Mouse (Mus musculus): ENCODE measurements around the gene Gm20716.

Gm20716 gene

DNA sequence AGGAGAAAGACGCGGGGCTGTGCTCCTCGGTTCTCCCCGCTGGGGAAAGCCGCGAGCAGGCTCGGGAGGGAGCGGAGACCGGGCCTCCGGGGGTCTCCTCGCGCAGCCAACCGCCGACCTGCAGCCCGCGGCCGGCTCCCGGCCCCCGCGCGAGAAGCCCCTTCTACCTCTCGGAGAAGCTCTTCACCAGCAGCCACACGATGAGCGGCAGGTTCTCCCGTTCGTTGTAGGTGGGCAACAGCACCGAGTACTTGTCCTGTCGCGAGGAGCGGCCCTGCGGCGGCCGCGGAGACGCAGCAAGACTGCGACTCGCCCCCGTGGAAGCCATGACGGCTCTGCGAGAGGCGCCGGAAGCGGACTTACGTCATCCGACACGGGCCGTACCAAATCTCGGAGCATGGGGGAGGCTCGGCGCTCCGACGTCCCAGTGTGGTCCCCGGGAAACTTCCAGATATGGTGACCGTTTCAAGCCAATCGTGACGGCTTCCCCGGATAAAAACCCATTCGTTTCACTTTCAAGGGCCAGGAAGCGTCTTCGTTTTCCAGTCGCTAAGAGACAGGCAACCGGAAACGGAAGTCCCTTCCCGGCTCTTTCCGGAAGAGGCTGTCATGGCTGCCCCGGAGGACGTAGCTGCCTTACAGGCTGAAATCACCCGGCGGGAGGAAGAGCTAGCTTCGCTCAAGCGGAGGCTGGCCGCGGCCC is at the start of gene Gm20716, which contains the start of the genes Dpm1 and Mocs3:
Gene Gm20716 (minus strand): TSS at position 339 of the 703 bp plus-strand sequence.
Gene Dpm1 (minus strand): TSS at position 566 of the 703 bp plus-strand sequence.
Gene Mocs3 (plus strand): TSS at position 597 of the 703 bp plus-strand sequence.
- peak; percentile 95 for DNase-seq

DNA sequence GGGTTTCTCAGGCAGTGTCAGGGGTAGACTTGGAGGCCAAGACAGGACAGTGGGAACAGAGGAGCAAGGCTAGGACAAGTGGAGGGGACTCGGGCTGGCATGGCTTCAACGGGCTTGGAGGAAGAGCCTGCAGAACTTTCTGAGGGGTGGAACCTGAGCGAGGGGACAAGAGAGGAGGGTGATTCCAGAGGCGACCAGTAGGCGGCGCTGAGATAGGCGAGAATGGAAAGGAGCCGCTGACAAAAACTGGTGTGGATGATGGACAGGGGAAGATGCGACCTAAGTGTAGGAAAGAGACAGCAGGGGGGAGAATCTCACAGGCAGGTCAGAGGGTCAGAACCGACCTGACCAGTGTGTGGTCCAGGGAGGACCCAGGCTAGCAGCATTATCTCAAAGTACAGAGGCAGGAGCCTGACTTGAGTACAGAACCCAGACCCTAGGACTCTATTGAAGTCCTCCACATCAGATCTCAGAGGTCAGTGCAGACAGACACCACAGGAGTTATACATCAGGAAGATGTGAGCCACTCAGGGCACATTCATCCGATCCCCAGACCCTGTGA is 44.3 kb upstream of the Gm20716 start:
- DNase-seq = peak; percentile 77

DNA sequence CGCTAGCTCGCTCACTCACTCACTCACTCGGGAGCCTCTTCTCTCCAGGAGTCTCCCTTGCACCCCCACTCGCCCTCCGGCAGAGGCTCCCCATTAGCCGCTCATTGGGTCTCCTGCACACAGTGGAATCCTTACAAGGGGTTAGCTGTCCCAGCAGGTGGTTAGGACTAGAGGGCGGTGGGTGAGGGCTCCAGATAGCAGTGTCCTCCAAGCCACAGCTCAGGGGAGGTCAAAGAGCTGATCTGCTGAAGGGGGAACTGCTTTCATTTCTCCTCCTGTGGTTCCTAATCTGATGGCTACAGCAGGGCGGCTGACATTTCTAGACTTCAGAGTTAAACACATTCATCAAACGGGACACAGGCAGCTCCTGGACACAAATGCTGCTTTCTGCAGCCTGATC is 43.2 kb upstream of the Gm20716 start:
- DNase-seq = peak; percentile 24

DNA sequence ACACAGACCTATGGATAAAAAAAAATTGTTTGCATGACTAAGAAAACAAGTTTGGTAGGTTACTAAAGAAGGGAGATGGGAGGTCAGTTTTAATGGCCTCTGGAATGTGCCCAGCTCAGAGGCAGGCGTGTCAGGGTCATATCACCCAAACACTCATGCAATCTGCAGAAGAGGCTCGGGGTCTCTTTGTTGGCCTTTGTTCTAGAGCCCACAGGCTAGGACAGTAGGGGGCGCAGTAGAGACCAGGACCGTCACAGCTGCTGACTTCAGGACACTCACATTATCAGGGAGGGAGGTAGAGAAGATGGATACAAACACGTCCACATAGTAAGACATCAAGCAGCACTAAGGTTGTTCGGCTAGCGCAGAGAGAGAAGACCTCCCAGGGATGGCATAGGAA is 37.9 kb upstream of the Gm20716 start:
- DNase-seq = peak; percentile 52

DNA sequence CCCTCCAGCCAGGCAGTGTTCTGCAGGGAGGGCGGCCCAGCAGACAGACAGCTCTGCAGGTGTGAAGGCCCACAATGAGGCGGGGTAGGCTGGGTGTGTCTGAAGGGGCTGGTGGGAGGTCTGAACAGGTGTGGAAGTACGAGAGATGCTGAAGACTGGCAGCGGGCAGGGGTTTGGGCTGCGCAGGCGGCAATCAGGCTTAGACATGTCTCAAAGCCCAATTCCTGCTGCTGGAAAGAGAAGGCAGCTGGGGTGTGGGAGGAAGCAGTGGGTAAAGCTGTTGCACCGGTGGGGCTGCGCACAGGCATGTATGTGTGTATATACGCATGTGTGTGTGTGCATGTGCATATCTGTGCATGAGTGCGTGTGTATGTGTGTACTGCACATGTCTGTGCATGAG is 30.7 kb upstream of the Gm20716 start:
- no peak for DNase-seq

DNA sequence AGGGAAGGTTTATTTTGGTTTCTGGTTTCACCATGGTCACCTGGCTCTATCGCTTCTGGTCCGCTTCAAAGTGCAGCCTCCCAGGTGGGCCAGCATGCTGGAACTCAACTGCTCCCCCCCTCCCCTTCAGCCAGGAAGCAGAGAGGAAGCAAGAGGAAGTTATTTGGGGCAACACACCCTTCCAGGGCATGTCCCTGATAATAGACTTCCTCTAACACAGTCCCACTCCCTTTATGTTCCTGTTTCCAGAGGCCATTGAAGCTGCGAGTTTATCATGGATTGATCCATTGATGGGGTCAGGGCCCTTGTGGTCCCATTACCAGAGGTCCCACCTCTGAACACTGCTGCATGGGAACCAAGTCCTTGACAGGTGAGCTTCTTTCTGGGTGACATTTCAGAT is 30.0 kb upstream of the Gm20716 start:
- DNase-seq = no peak

DNA sequence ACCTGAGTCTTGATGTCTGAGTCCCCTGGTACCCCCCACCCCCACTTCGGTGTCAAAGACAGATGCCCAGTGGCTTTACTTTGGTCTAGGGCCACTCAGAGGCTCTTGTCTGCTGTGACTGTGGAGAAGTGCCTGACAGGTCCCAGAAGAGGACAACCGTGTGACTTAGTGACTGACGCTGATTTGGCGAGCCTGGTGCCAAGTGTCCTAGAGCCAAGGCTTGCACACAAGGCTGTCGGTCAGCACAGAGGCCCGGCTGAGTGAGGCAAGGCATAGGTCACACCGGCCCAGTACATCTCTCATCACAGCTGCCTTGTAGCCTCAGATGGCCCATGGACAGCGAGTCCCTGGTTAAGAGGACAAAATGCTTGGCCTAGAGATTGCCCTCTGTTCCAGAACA is 28.9 kb upstream of the Gm20716 start:
- DNase-seq = no peak

DNA sequence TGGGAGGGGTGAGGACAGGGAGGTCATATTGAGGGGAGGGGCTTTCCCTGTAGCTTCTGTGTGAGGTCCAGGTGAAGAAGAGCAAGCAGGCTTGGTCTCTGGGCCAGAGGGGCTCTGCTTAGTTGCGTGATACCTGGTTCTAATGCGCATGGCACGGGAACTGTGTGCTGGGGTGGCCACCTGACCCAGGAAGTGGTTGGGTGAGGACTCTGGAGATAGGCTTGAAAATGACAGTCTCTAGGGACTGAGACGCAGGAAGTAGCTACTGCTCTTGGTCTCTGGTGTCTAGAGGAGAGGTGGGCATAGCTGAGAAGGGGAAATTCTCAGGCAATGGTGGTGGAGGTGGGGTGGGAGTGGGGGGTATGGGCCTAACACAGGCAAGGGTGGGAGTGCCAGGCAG is 27.0 kb upstream of the Gm20716 start:
- no peak for DNase-seq

DNA sequence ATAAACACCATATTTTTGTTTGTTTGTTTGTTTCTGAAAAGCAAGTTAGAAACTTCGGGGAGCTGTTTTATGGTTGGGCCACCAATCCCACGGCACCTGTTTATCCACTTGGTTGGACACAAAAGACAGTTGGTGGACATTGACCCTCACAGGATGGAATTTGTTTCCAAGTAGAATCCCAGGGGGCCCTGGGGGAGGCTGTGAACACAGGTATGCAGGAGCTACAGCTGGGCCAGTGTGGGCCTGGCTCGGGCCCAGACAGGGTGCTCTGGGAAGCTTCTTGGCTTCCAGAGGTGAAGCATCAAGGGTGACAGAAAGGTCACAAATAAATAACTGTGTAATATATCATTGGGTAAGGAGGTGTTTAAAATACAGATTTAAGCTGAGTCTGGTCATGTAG is 26.3 kb upstream of the Gm20716 start:
- DNase-seq = no peak

DNA sequence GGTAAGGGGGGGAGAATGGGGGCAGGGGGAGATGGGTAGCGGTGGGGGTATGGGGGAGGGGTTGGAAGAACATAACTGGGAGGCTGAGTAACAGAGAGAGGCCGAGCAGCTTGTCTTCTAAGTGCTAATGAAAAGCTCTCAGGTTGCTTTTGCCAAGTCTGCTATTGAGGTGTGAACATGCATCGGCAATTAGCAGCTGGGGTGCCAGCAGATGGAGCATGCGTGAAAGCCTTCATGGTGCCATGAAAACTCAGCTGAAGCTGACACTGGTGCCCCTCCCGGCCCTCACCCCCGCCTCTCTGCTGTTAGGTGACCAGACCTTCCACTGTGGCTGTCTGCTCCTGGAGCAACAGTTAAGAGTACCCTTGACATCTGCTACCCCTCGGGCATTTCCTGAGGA is 23.7 kb upstream of the Gm20716 start:
- DNase-seq = no peak

DNA sequence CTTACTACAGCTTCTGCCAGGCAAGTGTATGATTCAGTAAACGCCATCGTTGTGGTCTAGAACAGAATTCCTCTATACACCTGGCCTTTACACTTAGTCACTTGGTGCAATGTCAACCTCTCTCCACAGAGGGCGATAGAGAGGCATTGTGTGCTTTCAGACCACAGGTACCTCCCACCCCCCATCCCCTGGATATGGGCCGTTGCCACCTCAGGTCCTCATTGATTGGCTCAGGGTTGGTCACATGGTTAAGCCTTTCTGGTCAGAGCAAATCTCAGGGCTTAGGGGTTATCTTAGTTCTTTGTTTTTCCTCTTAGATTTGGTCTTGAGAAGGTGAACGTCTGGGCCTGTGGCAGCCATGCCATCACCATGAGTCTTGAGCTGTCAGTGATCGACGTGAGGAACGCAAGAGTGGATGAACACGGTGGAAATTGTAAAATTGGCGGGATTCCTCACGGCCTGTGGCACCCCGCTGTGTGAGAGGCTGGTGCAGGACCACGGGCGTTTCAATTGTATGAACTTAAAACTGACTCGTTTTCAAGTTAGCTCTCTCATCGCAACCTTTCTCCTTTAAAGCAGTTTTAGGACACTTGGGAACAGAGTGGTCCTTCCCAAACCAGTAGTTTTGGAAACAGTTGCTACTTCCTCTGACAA is 22.6 kb upstream of the Gm20716 start:
- DNase-seq = peak; percentile 78

DNA sequence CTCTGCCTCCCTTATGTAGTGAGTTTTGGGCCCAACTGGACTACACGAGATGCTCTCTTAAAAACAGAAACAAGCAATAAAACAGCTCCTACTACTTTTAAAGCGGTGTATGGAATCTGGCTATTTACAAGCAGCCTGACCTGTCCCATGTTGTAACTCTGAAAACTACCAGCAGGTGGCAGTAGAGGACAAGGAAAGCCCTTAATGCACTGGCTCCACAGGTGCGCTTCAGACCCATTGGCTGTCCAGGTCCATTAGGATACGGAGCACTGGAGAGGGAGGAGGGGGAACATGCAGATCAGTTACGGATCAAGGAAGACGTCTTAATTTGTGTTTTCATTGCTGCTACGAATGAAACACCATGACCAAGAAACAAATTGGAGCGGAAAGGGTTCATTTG is 20.1 kb upstream of the Gm20716 start:
- DNase-seq = peak; percentile 86

DNA sequence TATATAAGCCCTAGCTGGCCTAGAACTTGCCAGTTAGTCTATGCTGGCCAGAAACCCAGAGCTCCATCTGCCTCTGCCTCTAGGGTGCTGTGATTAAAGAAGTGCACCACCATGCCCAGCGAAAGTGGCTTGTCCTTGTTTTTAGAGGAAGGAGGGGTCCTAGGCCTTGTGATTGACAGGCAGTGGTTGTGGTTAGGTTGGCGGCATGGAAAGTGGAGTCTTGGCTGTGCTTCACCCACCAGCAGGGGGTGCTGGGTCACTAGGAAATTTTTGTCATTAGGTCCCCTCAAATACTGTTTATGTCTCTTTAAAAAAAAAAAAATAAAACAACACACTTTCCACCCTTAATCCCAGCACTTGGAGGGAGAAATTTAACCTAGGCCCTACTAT is 18.7 kb upstream of the Gm20716 start:
- peak; percentile 66 for DNase-seq

DNA sequence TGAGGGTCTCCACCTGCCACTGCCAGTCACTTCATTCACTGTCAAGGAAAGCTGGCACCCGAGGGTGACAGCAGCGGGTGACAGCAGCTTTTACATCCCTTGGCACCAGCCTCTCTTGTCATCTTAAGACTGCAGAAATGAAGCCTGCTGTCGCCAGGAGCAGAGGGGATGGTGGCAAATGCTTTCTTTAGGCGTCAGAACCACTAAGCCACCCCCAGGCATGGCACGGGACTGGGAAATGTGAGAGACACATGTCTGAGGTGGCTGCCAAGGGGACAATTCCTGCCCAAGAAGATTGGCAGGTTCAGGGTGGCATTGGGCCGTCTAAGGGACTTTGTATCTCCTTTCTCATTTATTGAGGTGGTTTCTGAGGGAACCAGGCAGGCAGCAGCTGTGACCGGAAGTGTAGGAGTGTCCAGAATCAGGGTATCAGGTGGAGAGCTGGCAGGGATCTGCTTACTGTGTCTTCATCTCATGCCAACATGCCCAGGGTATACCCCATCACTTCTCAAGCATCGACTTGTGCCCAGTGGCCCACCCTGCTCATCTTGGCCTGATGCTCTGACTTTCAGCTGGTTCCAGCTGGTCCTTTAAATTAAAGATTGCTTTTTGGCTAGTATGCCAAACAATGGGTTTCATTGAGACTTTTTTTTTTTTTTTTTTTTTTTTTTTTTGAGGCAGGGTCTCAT is 18.1 kb upstream of the Gm20716 start:
- DNase-seq = no peak

DNA sequence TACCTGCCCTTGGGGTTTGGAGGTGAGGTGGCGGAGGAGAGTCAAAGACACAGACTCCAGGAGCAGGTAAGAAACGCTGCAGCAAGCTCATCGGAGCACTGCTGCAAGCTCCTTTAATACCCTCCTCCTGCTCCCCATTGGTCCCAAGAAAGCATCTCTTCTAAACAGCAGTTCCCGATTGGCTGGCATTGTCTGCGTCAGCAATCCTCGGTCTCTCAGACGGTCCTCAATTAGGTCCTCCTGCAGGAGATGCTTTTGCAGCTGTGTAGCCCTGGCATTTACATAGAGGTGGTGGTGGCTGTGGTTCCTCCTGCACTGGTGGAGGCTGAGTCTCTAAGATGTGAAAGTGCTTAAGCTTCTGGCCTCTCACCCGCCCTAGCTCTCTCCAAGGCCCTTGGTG is 15.4 kb upstream of the Gm20716 start:
- DNase-seq = no peak

DNA sequence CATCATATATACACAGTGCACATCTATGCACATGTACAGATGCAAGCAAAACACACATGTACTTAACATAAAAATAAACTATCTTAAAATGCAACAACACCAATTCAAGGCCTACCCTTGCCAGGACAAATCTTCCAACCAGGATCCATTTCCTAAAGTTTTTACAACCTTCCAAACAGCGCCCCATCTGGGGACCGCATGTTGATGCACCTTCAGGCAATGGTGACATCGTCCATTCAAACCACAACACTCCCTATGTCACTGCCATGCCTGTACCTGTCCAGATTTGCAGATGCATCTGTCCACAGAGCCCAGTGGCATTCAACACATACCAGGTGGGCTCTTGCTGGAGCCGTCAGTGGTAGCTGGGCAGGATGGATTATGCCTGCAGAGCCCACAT is 13.1 kb upstream of the Gm20716 start:
- DNase-seq = no peak

DNA sequence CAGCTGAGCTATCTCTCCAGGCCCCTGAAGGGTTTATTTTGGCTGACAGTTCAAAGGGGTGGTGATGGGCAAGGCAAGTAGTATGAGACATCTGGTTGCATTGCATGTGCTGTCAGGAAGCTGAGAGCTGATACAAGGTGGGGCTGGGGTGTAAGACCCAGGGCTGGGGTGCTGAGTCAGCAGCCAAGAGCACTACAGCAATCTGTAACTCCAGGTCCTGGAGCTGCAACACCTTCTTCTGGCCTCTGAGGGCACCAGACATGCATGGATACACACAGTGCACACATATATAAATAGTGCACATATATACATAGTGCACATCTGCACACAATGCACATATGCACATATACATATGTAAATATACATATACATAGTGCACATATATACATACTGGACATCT is 12.7 kb upstream of the Gm20716 start:
- DNase-seq = no peak

DNA sequence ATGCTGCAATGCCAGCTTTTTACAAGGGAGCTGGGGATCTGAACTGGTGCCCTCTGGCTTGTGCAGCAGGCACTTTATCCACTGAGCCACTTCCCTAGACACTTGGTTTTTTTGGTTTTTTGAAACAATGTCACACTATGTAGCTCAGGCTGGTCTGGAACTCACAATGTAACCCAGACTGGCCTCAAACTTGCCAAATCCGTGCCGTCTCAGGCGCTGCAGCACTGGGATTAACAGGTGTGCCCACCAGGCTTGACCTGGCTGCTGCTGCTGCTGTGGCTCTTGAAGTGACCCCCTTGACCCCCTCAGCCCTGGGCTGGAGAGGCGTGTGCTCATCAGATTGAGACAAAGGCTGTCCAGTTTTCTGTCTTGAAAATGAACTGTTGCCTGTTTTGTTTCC is 8.2 kb upstream of the Gm20716 start:
- no peak for DNase-seq

DNA sequence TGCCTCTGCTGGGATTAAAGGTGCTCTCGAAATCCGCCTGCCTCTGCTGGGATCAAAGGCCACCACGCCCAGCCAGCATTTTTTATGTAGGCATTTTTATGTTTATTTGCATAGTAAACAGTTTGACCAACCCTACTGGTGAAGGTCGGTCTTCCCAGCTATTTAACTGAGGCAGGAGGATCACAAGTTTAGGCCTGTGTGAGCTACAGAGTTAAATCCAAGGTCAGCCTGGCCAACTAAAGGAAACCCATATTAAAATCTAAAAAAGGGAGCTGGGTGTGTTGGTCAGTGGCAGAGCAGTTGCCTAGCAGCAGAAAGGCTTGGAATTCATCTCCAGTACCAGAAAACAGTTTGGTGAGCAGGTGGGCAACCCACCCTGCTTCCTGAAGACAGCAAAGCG is 3.1 kb upstream of the Gm20716 start:
- DNase-seq = no peak

DNA sequence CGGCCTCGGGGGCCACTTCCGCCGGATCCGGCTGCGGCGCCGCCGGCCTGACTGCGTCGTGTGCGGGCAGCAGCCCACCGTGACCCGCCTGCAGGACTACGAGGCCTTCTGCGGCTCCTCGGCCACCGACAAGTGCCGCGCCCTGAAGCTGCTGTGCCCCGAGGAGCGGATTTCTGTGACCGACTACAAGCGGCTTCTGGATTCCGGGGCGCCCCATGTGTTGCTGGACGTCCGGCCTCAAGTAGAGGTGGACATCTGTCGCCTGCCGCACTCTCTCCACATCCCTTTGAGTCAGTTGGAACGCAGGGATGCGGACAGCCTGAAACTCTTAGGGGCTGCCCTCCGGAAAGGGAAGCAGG is 1.3 kb upstream of the Gm20716 start:
- no peak for DNase-seq

DNA sequence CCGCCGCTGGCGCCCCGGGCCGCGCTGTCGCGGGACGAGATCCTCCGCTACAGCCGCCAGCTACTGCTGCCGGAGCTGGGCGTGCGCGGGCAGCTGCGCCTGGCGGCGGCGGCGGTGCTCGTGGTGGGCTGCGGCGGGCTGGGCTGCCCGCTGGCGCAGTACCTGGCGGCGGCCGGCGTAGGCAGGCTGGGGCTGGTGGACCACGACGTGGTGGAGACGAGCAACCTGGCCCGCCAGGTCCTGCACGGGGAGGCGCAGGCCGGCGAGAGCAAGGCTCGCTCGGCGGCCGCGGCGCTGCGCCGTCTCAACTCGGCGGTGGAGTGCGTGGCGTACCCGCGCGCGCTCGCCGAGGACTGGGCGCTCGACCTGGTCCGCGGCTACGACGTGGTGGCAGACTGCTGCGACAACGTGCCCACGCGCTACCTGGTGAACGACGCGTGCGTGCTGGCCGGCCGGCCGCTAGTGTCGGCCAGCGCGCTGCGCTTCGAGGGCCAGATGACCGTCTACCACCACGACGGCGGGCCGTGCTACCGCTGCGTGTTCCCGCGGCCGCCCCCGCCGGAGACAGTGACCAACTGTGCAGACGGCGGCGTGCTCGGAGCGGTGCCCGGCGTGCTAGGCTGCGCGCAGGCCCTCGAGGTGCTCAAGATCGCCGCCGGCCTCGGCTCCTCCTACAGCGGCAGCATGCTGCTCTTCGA is 758 bp upstream of the Gm20716 start:
- DNase-seq = peak; percentile 31

DNA sequence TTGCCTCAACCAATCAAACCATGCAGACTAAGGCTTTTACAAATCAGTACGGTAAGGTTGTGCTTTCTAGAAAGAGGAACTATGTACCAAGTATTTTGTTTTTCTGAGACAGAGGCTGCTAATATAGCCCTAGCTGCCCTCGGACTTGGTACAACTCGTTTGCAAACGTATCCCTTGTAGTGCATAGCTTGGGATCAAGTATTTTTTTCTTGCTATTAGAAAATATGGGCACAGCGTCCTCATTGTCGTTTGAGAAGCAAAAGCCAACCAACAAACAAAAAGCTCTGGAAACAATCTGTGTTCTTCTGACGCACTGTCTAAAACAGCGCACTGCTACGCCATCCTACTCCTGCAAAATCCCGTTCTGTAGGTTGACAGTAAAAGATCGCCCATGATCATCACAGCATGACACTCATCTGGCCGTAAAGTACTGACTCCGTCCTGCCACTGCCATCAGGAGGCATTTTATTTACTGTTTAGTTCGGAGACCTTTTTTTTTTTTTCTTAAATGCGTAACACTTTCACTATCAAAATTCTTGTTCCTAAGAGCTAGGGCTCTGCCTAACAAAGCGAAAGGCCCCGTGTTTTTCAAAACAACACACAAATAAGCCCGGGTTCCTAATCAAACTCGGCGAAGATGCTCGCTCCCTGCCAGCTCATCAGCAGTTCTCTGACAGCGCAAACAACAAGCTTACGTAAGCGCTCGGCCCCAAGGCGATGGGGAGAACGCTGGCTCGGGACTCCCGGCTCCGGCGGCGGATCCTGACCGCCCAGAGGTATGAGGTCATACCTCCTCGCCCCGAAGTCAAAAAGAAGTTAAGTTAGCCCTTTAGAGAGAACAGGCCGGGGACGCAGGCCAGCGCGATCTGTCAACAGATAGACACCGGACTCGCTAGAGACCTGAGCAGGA is 793 bp downstream of the Gm20716 start:
- no peak for DNase-seq

Data from retina, postnatal 1 day (tissue).